Mouse (Mus musculus) hindbrain, embryonic 13.5 days (tissue): ENCODE results near the gene Ccdc14. TPM values are rescaled to one million over a fixed set of nuclear protein-coding genes. Genes with fewer than 3 reads are reported as not detected.

Experiments used
- ATAC-seq: fragments of 200-750 bp; cut with Nextera tagmentation; 2 replicates; pipeline ENCODE4 v1.8.0; 2017; ENCODE audit warnings: moderate TSS enrichment; ENCODE audit not compliant: low FRiP score
- H3K27ac ChIP-seq: fragments of 300-500 bp; sonication (generic); 2 replicates; pipeline ENCODE4 v1.5.1; 2015; ENCODE audit warnings: inconsistent platforms, mild to moderate bottlenecking, moderate library complexity
- H3K27me3 ChIP-seq: fragments of 300-500 bp; sonication (generic); 2 replicates; pipeline ENCODE4 v1.6.1; 2015; ENCODE audit warnings: mild to moderate bottlenecking, inconsistent platforms
- H3K36me3 ChIP-seq: fragments of 300-500 bp; sonication (generic); 2 replicates; pipeline ENCODE4 v1.6.1; 2015; ENCODE audit warnings: mild to moderate bottlenecking, inconsistent platforms
- H3K4me1 ChIP-seq: fragments of 300-500 bp; sonication (generic); replicated peaks from 2 replicates; pipeline ENCODE4 v1.6.1; 2015; ENCODE audit warnings: inconsistent platforms
- H3K4me2 ChIP-seq: fragments of 300-500 bp; sonication (generic); 2 replicates; pipeline ENCODE4 v1.6.1; 2015; ENCODE audit warnings: inconsistent platforms, mild to moderate bottlenecking, moderate library complexity
- H3K4me3 ChIP-seq: fragments of 300-500 bp; sonication (generic); 2 replicates; pipeline ENCODE4 v1.5.1; 2015; ENCODE audit warnings: mild to moderate bottlenecking, inconsistent platforms
- H3K9ac ChIP-seq: fragments of 300-500 bp; sonication (generic); 2 replicates; pipeline ENCODE4 v1.6.1; 2015; ENCODE audit warnings: mild to moderate bottlenecking, inconsistent platforms
- H3K9me3 ChIP-seq: fragments of 300-500 bp; sonication (generic); 2 replicates; pipeline ENCODE4 v1.6.1; 2016; ENCODE audit warnings: inconsistent platforms
- WGBS: fragments of 180-500 bp; shearing (Covaris S2); methylation state at CpG from one replicate; pipeline ENCODE4 v1.1.7; 2015; 5-methylcytosine and 5-hydroxymethylcytosine counted together
- polyA plus RNA-seq: library from polyadenylated mRNA; unstranded; fragments of >200 nt; fragmentation: Nextera tagmentation; extraction: Ambion mirVana; gene quantifications from 2 replicates; pipeline ENCODE4 v1.2.1, GENCODE M21; 2015

Ccdc14 gene
- polyA plus RNA-seq, 1 experiment from 2014 or later = 4.8 TPM

- Histone ChIP-seq H3K4me1 (no peaks in the 10 kb centered on the region), H3K27me3 (no peaks in the 10 kb centered on the region), H3K9ac (no peak overlapping the region), H3K4me3 (no peak overlapping the region), H3K4me2 (no peak overlapping the region), H3K9me3 (peaks cover 4% of the 10 kb centered on the region; the same call in 1 of the 2 replicates), H3K27ac (no peak overlapping the region), H3K36me3 (no peaks in the 10 kb centered on the region)
- 96% methylated on average over 1 of the region's 1 CpGs for WGBS
- ATAC-seq = no peak
These were observed 75.2 kb downstream of the Ccdc14 start for GRCm38 (mm10) chr16:34765666-34766065.

GRCm38 (mm10) chr16:34766193-34766592 is 75.8 kb downstream of the Ccdc14 start:
- 97% methylated on average over 1 of the region's 1 CpGs for WGBS
- no peak overlapping the region for H3K4me3 ChIP-seq
- H3K9ac ChIP-seq = no peak overlapping the region
- H3K27me3 ChIP-seq = no peaks in the 10 kb centered on the region
- H3K27ac ChIP-seq = no peak overlapping the region
- no peak for ATAC-seq
- no peaks in the 10 kb centered on the region for H3K36me3 ChIP-seq
- H3K4me2 ChIP-seq = no peak overlapping the region
- no peaks in the 10 kb centered on the region for H3K4me1 ChIP-seq
- peaks cover 4% of the 10 kb centered on the region; the same call in 1 of the 2 replicates for H3K9me3 ChIP-seq

GRCm38 (mm10) chr16:34767443-34767842 is 77.0 kb downstream of the Ccdc14 start:
- Histone ChIP-seq H3K4me3 (no peak overlapping the region), H3K27ac (no peak overlapping the region), H3K9ac (no peak overlapping the region), H3K4me1 (0 out of 2 replicates have a peak, but pooled peaks cover 2% of the 10 kb centered on the region), H3K4me2 (no peak overlapping the region), H3K9me3 (peaks cover 4% of the 10 kb centered on the region; the same call in 1 of the 2 replicates), H3K27me3 (no peaks in the 10 kb centered on the region), H3K36me3 (no peaks in the 10 kb centered on the region)
- no peak for ATAC-seq
- 98% methylated on average over 2 of the region's 2 CpGs for WGBS

GRCm38 (mm10) chr16:34768436-34768835 is 78.0 kb downstream of the Ccdc14 start:
- 75% methylated on average over 4 of the region's 4 CpGs for WGBS
- Histone ChIP-seq H3K36me3 (no peaks in the 10 kb centered on the region), H3K9me3 (peaks cover 4% of the 10 kb centered on the region; the same call in 1 of the 2 replicates)

GRCm38 (mm10) chr16:34770127-34770526 is 79.7 kb downstream of the Ccdc14 start:
- Histone ChIP-seq H3K27ac (no peak overlapping the region), H3K9me3 (peaks cover 4% of the 10 kb centered on the region; the same call in 1 of the 2 replicates), H3K4me2 (no peak overlapping the region), H3K4me3 (no peak overlapping the region), H3K9ac (no peak overlapping the region), H3K4me1 (0 out of 2 replicates have a peak, but pooled peaks cover 13% of the 10 kb centered on the region), H3K27me3 (no peaks in the 10 kb centered on the region), H3K36me3 (no peaks in the 10 kb centered on the region)
- ATAC-seq = no peak
- 86% methylated on average over 4 of the region's 4 CpGs for WGBS

More at GRCm38 (mm10) chr16:34768436-34768835, 78.0 kb downstream of the Ccdc14 start:
- Histone ChIP-seq H3K4me3 (no peak overlapping the region), H3K9ac (no peak overlapping the region), H3K27me3 (no peaks in the 10 kb centered on the region), H3K4me2 (no peak overlapping the region), H3K4me1 (0 out of 2 replicates have a peak, but pooled peaks cover 11% of the 10 kb centered on the region), H3K27ac (no peak overlapping the region)
- ATAC-seq = no peak

GRCm38 (mm10) chr16:34772445-34773032 is 82.1 kb downstream of the Ccdc14 start:
- 16% methylated on average over 4 of the region's 4 CpGs for WGBS
- Histone ChIP-seq H3K27ac (no peak overlapping the region), H3K27me3 (no peaks in the 10 kb centered on the region), H3K4me1 (0 out of 2 replicates have a peak, but pooled peaks cover 13% of the 10 kb centered on the region), H3K9me3 (no peaks in the 10 kb centered on the region), H3K4me3 (no peak overlapping the region), H3K36me3 (no peaks in the 10 kb centered on the region), H3K4me2 (no peak overlapping the region), H3K9ac (no peak overlapping the region)
- no peak for ATAC-seq

Other genes starting within 250 kb of the Ccdc14 start
- 31.5 and 31.6 TPM in 2 replicates for gene Kalrn, start 117.1 kb upstream of the Ccdc14 start, polyA plus RNA-seq
- not detected in 2 replicates for gene Ropn1, start 40.7 kb upstream of the Ccdc14 start, polyA plus RNA-seq
- 4.9 and 5.0 TPM in 2 replicates for gene Mylk, start 54.6 kb downstream of the Ccdc14 start, polyA plus RNA-seq